Comparison of ENCODE assay signal across 20 mouse cellular contexts in genomic region chr15:61411821-61412220, GRCm38 (mm10).
DNase-seq lines count a peak whose midpoint lies in the region; TF ChIP-seq lines count a peak whose summit lies in the region.
"Had no signal": no experiment of that assay in that cellular context is flagged by ENCODE, and none has a peak within 500 bp of the region (broad histone marks: within the 10 kb centered on the region; RNA-seq: fewer than 3 reads in every experiment).

No protein-coding gene starts in this region.

- no peak overlapping the region for H3K27ac ChIP-seq in thymus, adult 2 months (ENCODE audit: control insufficient read depth, insufficient read depth, low read length)
- H3K27ac ChIP-seq: forebrain, embryonic 10.5 days; forebrain, embryonic 13.5 days; gastrocnemius, adult 2 months; hindbrain, embryonic 10.5 days; hindbrain, embryonic 13.5 days had no signal

- WGBS in thymus, adult 2 months, result 13% methylated on average over 2 of the region's 2 CpGs

- DNase-seq in spleen, postnatal 36 days (ENCODE audit: low spot score in 2 of 2), result peak; percentile 18 to 44
- no peak for DNase-seq in spleen, postnatal 4 days (ENCODE audit: low spot score in 2 of 2)
- DNase-seq in thymus, postnatal 4 days, result peak; percentile 15
- DNase-seq in thymus, adult 2 months, result no peak
- peak; percentile 32 for DNase-seq in T-cell, adult 2 months (ENCODE audit: low spot score)
- DNase-seq in heart, postnatal 14 days, result no peak
- no peak for DNase-seq in lung, adult 18-20 months
- DNase-seq: adrenal gland, postnatal 10 days; adrenal gland, postnatal 36 days; cerebellum, adult 18-20 months; cerebellum, adult 9-10 months; cerebellum, postnatal 14 days; gastrocnemius, adult 2 months; gastrocnemius, postnatal 14 days; heart, adult 11 months; heart, postnatal 36 days had no signal

- TF ChIP-seq POLR2A in thymus, adult 2 months (IDR thresholded peaks at IDR 0.05; ENCODE audit: control insufficient read depth, extremely low read depth, insufficient read depth, low read length, poor library complexity), result no peak

- H3K4me3 ChIP-seq in thymus, adult 2 months (ENCODE audit: control insufficient read depth, insufficient read depth, low read length), result no peak overlapping the region
- H3K4me3 ChIP-seq: forebrain, embryonic 10.5 days; forebrain, embryonic 13.5 days; gastrocnemius, adult 2 months; hindbrain, embryonic 10.5 days; hindbrain, embryonic 13.5 days had no signal

- intact Hi-C loops in heart, postnatal 14 days (cut with DNase I), result loop anchor here (10.0 kb wide), 2 partner anchors 1393 to 1593 kb away; no protein-coding TSS in a partner anchor

- no peaks in the 10 kb centered on the region for H3K36me3 ChIP-seq in thymus, adult 2 months (ENCODE audit: control insufficient read depth, insufficient read depth, low read length)
- H3K36me3 ChIP-seq: forebrain, embryonic 10.5 days; hindbrain, embryonic 10.5 days; hindbrain, embryonic 13.5 days had no signal

- TF ChIP-seq CTCF in thymus, adult 2 months (IDR thresholded peaks at IDR 0.05; ENCODE audit: borderline replicate concordance, control insufficient read depth, extremely low read depth, insufficient read depth, low read length, poor library complexity), result no peak

- no peaks in the 10 kb centered on the region for H3K27me3 ChIP-seq in thymus, adult 2 months (ENCODE audit: control insufficient read depth, insufficient read depth, low read length)
- H3K27me3 ChIP-seq: forebrain, embryonic 13.5 days; hindbrain, embryonic 13.5 days had no signal

- H3K4me1 ChIP-seq in thymus, adult 2 months (replicated peaks; ENCODE audit: control insufficient read depth, insufficient read depth, low read length), result 0 out of 2 replicates have a peak, but pooled peaks cover 3% of the 10 kb centered on the region
- H3K4me1 ChIP-seq: forebrain, embryonic 10.5 days; forebrain, embryonic 13.5 days; hindbrain, embryonic 10.5 days; hindbrain, embryonic 13.5 days had no signal

Comparison
In these comparisons a context has a peak if more than half of its experiments do, and no peak if none do; other contexts are left out.
1. DNase-seq: peak in spleen, postnatal 36 days (2 of 2), thymus, postnatal 4 days (single experiment) and T-cell, adult 2 months (single experiment); none in spleen, postnatal 4 days (0 of 2), thymus, adult 2 months (single experiment), heart, postnatal 14 days (0 of 2) and lung, adult 18-20 months (0 of 2).